13 mouse cellular contexts compared by ENCODE assay signal in the genomic region with DNA sequence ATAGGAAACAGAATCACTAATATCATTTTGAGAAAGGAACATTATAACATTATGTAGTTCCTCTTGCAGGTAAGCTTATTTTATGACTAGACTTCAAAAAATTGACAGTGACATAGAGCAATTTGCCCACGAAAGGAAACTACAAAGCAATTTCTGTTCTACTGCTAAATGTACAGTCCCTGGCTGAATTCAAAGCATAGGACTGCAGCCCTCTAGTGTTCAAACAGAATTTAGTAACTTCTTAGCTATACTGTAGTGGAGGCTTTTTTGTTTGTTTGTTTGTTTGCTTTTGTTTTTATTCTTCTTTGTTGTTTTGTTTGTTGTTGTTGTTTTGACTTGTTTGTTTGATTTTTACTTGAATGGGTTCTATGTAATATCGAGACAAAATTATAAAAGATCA.
A peak's percentile ranks its signal among the peaks of the same experiment; 100 is the strongest.
DNase-seq lines count a peak whose midpoint lies in the region; ATAC-seq and TF ChIP-seq lines count a peak whose summit lies in the region.
"Had no signal": no experiment of that assay in that cellular context is flagged by ENCODE, and none has a peak within 500 bp of the region (broad histone marks: within the 10 kb centered on the region; RNA-seq: fewer than 3 reads in every experiment).

No protein-coding gene starts in this region.

- DNase-seq in CD4-positive, CD25-positive, alpha-beta regulatory T cell, adult 2 months (ENCODE audit: low read depth, low spot score), result peak; percentile 1
- peak; percentile 57 for DNase-seq in hindbrain, embryonic 14.5 days (ENCODE audit: low spot score)
- DNase-seq in 3T3-L1 (ENCODE audit: low read depth, low spot score), result peak; percentile 50
- peak; percentile 55 for DNase-seq in brain, embryonic 14.5 days (ENCODE audit: low read depth)
- no peak for DNase-seq in right cerebral cortex, adult 2 months (ENCODE audit: low spot score in 2 of 2)
- DNase-seq in right cerebral cortex, postnatal 14 days, result no peak
- DNase-seq: adrenal gland, postnatal 25 days; cerebellum, adult 8-10 months; lung, adult 18-20 months had no signal

- H3K4me2 ChIP-seq in hindbrain, embryonic 14.5 days (replicated peaks), result no peak overlapping the region
- H3K4me2 ChIP-seq in hindbrain, embryonic 12.5 days (replicated peaks), result no peak overlapping the region
- H3K4me2 ChIP-seq: heart, embryonic 12.5 days had no signal

- no peaks in the 10 kb centered on the region for H3K27me3 ChIP-seq in hindbrain, embryonic 14.5 days (ENCODE audit: control insufficient read depth, insufficient read depth, low read length)
- H3K27me3 ChIP-seq in hindbrain, embryonic 12.5 days, result no peaks in the 10 kb centered on the region
- H3K27me3 ChIP-seq: heart, embryonic 12.5 days had no signal

- TF ChIP-seq CTCF in brain, embryonic 14.5 days (IDR thresholded peaks at IDR 0.05; ENCODE audit: borderline replicate concordance, extremely low read depth, insufficient read depth, insufficient read length), result no peak

- no peak for ATAC-seq in CD4-positive, CD25-positive, alpha-beta regulatory T cell, adult 4 months
- ATAC-seq in hindbrain, embryonic 14.5 days (ENCODE audit: low FRiP score), result 0 out of 2 replicates have a peak, but pooled peaks have one; percentile 57
- ATAC-seq in hindbrain, embryonic 12.5 days (ENCODE audit: low FRiP score), result no peak
- ATAC-seq: hindbrain, embryonic 16.5 days had no signal

- H3K27ac ChIP-seq in hindbrain, embryonic 14.5 days, result no peak overlapping the region
- no peak overlapping the region for H3K27ac ChIP-seq in hindbrain, embryonic 12.5 days

- no peaks in the 10 kb centered on the region for H3K36me3 ChIP-seq in hindbrain, embryonic 14.5 days (replicated peaks; ENCODE audit: control insufficient read depth, insufficient read depth)
- H3K36me3 ChIP-seq in hindbrain, embryonic 12.5 days, result no peaks in the 10 kb centered on the region
- H3K36me3 ChIP-seq: heart, embryonic 12.5 days had no signal

- H3K4me1 ChIP-seq in hindbrain, embryonic 14.5 days (replicated peaks; ENCODE audit: control insufficient read depth, insufficient read depth, low read length), result no peaks in the 10 kb centered on the region
- H3K4me1 ChIP-seq in hindbrain, embryonic 12.5 days, result no peaks in the 10 kb centered on the region
- H3K4me1 ChIP-seq: heart, embryonic 12.5 days had no signal

- WGBS in hindbrain, embryonic 14.5 days, result 68% methylated on average over 2 of the region's 2 CpGs
- 84% methylated on average over 2 of the region's 2 CpGs for WGBS in hindbrain, embryonic 12.5 days

- TF ChIP-seq POLR2A in brain, embryonic 14.5 days (IDR thresholded peaks at IDR 0.05; ENCODE audit: borderline replicate concordance, extremely low read depth, insufficient read depth, insufficient read length, poor library complexity, severe bottlenecking), result no peak

- 0 out of 2 replicates have a peak, but pooled peaks cover 3% of the 10 kb centered on the region for H3K9me3 ChIP-seq in hindbrain, embryonic 14.5 days (ENCODE audit: control insufficient read depth, low read length)
- H3K9me3 ChIP-seq in hindbrain, embryonic 12.5 days (replicated peaks), result no peaks in the 10 kb centered on the region
- H3K9me3 ChIP-seq: heart, embryonic 12.5 days had no signal

- H3K4me3 ChIP-seq in hindbrain, embryonic 14.5 days (replicated peaks; ENCODE audit: low read length), result no peak overlapping the region
- no peak overlapping the region for H3K4me3 ChIP-seq in hindbrain, embryonic 12.5 days
- H3K4me3 ChIP-seq: heart, embryonic 12.5 days had no signal

- H3K9ac ChIP-seq in hindbrain, embryonic 14.5 days, result no peak overlapping the region
- H3K9ac ChIP-seq in hindbrain, embryonic 12.5 days, result no peak overlapping the region
- H3K9ac ChIP-seq: heart, embryonic 12.5 days had no signal

Comparison
In these comparisons a context has a peak if more than half of its experiments do, and no peak if none do; other contexts are left out.
1. DNase-seq: peak in CD4-positive, CD25-positive, alpha-beta regulatory T cell, adult 2 months (single experiment), hindbrain, embryonic 14.5 days (single experiment), 3T3-L1 (single experiment) and brain, embryonic 14.5 days (single experiment); none in right cerebral cortex, adult 2 months (0 of 2) and right cerebral cortex, postnatal 14 days (single experiment).